Mouse (Mus musculus) cerebellum, adult 2 months (tissue): ENCODE results near the gene Thsd7b. TPM values are rescaled to one million over a fixed set of nuclear protein-coding genes. Genes with fewer than 3 reads are reported as not detected.
A peak's percentile ranks its signal among the peaks of the same experiment; 100 is the strongest.

ENCODE experiments used
- DNase-seq, 2 experiments: peaks; one replicate each; pipeline ENCODE4 v3.0.0; 2021
- H3K27ac ChIP-seq: fragments of 200-500 bp; 2 replicates; pipeline ENCODE4 v1.5.1; 2012; ENCODE audit warnings: low read length, control low read depth, inconsistent platforms; ENCODE audit not compliant: insufficient read depth
- H3K27me3 ChIP-seq: fragments of 200-500 bp; 2 replicates; pipeline ENCODE4 v1.6.1; 2012; ENCODE audit warnings: inconsistent platforms, mild to moderate bottlenecking, low read length, moderate library complexity; ENCODE audit not compliant: control insufficient read depth, insufficient read depth
- H3K4me1 ChIP-seq: fragments of 200-500 bp; 2 replicates; pipeline ENCODE4 v1.6.1; 2011; ENCODE audit warnings: low read length; ENCODE audit not compliant: control insufficient read depth, insufficient read depth
- H3K4me3 ChIP-seq: fragments of 200-500 bp; replicated peaks from 2 replicates; pipeline ENCODE3; 2011; ENCODE audit warnings: mild to moderate bottlenecking, low read depth, low read length, control low read depth; ENCODE audit not compliant: insufficient read depth
- CTCF ChIP-seq: fragments of 200-500 bp; IDR thresholded peaks from 2 replicates; pipeline ENCODE4 v1.5.1; 2011; ENCODE audit warnings: low read depth, mild to moderate bottlenecking, control low read depth, low read length, moderate library complexity, borderline replicate concordance; ENCODE audit not compliant: insufficient read depth
- POLR2A ChIP-seq: fragments of 200-500 bp; IDR thresholded peaks from 2 replicates; pipeline ENCODE4 v1.6.1; 2011; ENCODE audit warnings: low read length, control low read depth, borderline replicate concordance; ENCODE audit not compliant: insufficient read depth
- WGBS: fragments of 180-500 bp; shearing (Covaris S2); methylation state at CpG from one replicate; pipeline ENCODE4 v1.1.7; 2018; 5-methylcytosine and 5-hydroxymethylcytosine counted together
- polyA plus RNA-seq: library from polyadenylated mRNA; depleted of rRNA; stranded (reverse); fragments of >200 nt; gene quantifications from 2 replicates; pipeline ENCODE4 v1.2.3, GENCODE M21; 2012

The Thsd7b gene
- polyA plus RNA-seq, 1 experiment, result 1.7 TPM

DNA sequence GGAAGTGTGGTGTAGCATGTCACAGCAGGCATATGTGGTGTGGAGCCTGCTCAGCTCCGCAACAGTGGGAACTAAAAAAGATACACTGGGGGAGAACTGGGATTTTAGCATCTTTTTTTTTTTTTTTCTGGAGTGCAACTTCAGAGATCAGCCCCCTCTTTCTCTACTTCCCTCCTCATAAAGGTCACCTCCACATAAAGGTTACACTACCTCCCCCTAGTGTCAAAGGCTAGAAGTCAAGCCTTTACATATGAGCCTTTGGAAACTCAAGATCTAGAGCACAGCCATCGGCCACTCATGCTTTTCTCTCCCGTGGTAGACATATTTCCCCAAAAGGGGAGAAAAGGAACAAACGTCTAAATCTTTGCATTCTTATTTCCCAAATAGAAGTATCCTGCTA is 553.8 kb downstream of the Thsd7b start:
- Histone ChIP-seq H3K27ac (no peak overlapping the region), H3K4me3 (no peak overlapping the region), H3K4me1 (no peaks in the 10 kb centered on the region), H3K27me3 (no peaks in the 10 kb centered on the region)
- DNase-seq, result no peak
- TF ChIP-seq POLR2A (no peak), CTCF (no peak)
- WGBS, result 75% methylated on average over 4 of the region's 4 CpGs

DNA sequence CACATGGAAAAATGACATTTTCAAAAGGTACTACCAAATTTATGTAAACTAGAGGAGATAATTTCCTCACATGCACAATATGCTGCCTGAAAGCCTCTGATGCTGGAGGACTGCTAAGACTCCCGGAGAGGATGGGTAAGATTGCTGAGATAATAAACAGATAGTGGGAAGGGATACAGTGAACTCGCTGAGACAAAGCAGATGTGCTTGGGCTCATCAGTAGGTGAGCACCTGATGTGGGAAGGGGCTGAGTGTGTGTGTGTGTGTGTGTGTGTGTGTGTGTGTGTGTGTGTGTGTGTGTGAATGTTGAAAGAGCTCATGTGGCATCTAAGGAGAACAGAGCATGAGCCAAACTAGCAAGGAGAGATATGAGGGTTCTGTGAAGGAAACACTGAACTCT is 564.2 kb downstream of the Thsd7b start:
- Histone ChIP-seq H3K27ac (no peak overlapping the region), H3K27me3 (no peaks in the 10 kb centered on the region), H3K4me3 (no peak overlapping the region), H3K4me1 (no peaks in the 10 kb centered on the region)
- TF ChIP-seq POLR2A (no peak), CTCF (no peak)
- DNase-seq, result no peak
- 88% methylated on average over 2 of the region's 2 CpGs for WGBS

DNA sequence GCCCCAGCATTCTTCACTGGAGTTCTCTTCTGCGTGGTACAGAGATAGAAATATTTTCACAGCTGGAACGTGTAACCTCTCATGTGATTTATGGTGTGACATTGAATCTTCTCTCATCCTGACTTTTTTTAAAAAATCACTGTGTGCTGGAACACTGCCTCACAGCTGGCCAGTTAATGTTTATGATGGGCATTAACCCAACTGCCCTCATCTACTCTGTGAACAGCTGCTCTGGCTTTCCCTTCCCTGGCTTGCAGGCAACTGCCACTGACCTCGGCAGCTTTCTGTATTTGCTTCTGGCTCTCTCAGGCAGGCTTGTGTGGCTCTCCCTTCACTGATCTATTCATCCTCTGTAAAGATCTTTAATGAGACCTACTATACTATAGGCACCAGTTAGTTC is 564.7 kb downstream of the Thsd7b start:
- Histone ChIP-seq H3K27me3 (no peaks in the 10 kb centered on the region), H3K4me1 (no peaks in the 10 kb centered on the region), H3K4me3 (no peak overlapping the region), H3K27ac (no peak overlapping the region)
- no peak for TF ChIP-seq POLR2A
- TF ChIP-seq CTCF, result no peak
- WGBS, result 55% methylated on average over 3 of the region's 3 CpGs
- DNase-seq, result no peak

DNA sequence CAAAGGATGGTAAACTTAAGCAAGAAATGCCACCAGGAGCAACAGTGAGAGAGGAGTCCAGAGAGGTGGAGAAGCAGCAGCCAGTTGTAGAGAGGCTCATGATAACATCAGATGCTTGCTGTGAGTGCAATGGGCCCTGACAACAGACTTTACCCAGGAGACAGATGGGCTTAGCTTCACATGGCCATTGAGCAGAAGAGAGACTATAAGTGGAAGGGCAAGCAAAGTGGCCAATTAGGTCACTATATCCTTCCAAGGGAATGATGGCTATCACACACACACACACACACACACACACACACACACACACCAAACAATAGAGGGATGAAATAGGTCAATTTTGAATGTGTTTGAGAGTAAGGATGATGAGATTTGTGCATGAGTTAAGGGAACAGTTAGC is 565.4 kb downstream of the Thsd7b start:
- no peaks in the 10 kb centered on the region for H3K27me3 ChIP-seq
- no peaks in the 10 kb centered on the region for H3K4me1 ChIP-seq
- no peak overlapping the region for H3K4me3 ChIP-seq
- no peak overlapping the region for H3K27ac ChIP-seq
- no peak for TF ChIP-seq POLR2A
- no peak for TF ChIP-seq CTCF
- DNase-seq, result no peak

DNA sequence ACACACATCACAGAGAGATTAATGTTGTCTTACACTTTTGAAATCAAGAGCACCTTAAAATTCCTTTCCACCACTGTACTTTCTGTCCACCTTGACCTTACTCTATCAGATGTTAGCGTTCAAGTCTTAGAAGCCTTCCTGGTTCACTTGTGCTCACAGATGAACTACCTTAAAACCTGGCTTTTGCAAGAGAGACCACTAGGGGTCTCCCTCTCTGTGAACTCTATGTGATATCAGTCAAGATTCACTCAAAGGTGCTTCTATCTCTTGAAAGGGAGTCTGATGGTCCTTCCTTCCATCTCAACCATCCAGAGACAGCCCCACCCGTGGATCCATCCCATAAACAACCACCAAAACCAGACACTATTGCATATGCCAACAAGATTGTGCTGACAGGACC is 570.3 kb downstream of the Thsd7b start:
- no peak for DNase-seq
- H3K27me3 ChIP-seq, result no peaks in the 10 kb centered on the region
- 48% methylated on average over 2 of the region's 2 CpGs for WGBS
- no peak for TF ChIP-seq POLR2A
- TF ChIP-seq CTCF, result 0 out of 2 replicates have a peak, but pooled peaks have one; percentile 4
- no peak overlapping the region for H3K4me3 ChIP-seq
- no peak overlapping the region for H3K27ac ChIP-seq
- no peaks in the 10 kb centered on the region for H3K4me1 ChIP-seq

DNA sequence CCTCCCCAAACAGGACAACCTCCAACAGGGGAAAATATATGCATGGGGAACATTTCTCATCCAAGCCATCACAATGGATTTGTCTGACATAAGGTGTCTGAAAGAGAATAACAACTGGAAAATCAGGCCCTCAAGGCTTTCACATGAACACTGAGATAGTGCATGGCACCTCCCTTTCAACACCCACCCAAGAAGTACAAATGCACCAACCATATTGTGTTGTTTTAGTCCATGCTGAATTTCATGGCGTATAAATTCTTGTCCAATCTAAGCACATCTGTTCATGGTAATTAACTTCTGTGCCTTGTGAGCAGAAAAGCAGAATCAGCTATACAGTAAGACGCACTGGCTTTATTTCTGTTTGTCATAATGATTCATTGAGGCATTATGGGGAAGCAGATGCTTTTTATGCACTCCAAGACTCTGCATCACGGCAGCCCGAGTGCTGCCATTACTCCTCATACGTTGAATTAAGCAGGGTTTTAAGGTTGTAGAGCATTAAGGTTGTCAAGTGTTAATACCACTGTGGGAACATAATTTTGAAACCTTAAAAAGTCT is 577.0 kb downstream of the Thsd7b start:
- Histone ChIP-seq H3K27ac (no peak overlapping the region), H3K4me3 (no peak overlapping the region), H3K4me1 (no peaks in the 10 kb centered on the region), H3K27me3 (no peaks in the 10 kb centered on the region)
- WGBS, result 72% methylated on average over 5 of the region's 5 CpGs
- no peak for DNase-seq
- TF ChIP-seq CTCF (no peak), POLR2A (no peak)

DNA sequence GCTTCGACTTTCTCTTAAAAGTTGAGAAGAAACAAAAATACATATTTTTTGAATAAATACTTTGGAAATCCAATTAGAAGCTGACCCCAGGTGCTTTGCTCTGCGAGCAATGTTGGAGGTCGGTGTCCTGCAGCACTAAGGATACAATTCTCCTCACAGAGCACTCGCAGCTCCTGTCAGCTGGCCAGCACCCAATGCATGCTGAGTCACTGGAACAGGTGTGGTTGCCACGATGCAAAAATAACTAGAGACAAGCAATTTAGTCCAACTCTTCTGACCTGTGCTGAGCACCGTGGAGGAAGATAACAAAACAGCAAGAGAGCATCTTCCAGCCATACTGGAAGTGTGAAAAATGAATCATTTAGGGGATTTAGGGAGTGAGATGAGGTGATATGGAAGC is 594.6 kb downstream of the Thsd7b start:
- Histone ChIP-seq H3K4me1 (peaks cover 4% of the 10 kb centered on the region; the same call in 1 of the 2 replicates), H3K4me3 (no peak overlapping the region), H3K27me3 (no peaks in the 10 kb centered on the region), H3K27ac (no peak overlapping the region)
- TF ChIP-seq POLR2A, result no peak
- no peak for TF ChIP-seq CTCF
- peak; percentile 80 to 87 for DNase-seq
- WGBS, result 21% methylated on average over 6 of the region's 6 CpGs

DNA sequence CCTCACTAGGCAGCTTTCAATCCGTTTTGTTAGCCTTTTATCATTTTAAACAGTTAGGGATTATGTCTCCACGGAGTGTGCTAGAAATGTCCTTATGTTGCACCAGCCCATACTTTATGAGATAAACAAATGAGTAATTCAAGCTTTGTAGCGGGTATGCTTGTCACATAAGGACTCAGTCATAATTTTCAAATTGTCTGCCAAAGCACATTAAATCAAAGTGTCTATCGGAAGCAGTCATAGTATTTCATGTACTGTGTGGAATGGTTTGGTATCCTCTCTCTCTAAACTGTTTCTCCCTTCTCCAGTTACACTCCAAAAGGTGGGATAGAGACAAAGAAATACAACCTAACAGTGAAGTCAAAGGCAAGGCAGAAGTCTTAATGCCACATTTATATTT is 601.3 kb downstream of the Thsd7b start:
- DNase-seq, result no peak
- Histone ChIP-seq H3K4me1 (no peaks in the 10 kb centered on the region), H3K4me3 (no peak overlapping the region), H3K27ac (no peak overlapping the region), H3K27me3 (no peaks in the 10 kb centered on the region; the same call in 1 of the 2 replicates)
- TF ChIP-seq CTCF (no peak), POLR2A (no peak)
- 79% methylated on average over 4 of the region's 4 CpGs for WGBS
